Mouse (Mus musculus): ENCODE measurements around the gene Cnnm3.

GRCm38 (mm10) chr1:36535477-36536396, 24.1 kb downstream of the Cnnm3 start:
- TF ChIP-seq CTCF (IDR thresholded peaks at IDR 0.05; ENCODE audit: extremely low read depth, insufficient read length, insufficient replicate concordance, low read depth, low read length) (no peak), POLR2A (IDR thresholded peaks at IDR 0.05; ENCODE audit: low read depth, low read length) (no peak)

Data from small intestine, adult 2 months (tissue).